Mouse (Mus musculus): ENCODE results near the gene Elovl7.

- TF ChIP-seq POLR2A (IDR thresholded peaks at IDR 0.05; ENCODE audit: low read depth, low read length) (no peak), CTCF (conservative IDR thresholded peaks at IDR 0.05; ENCODE audit: insufficient read depth, insufficient read length, low read depth, low read length) (no peak)
Measured at GRCm38 (mm10) chr13:108278592-108278991, 64.4 kb downstream of the Elovl7 start.
